Mouse (Mus musculus) retina, postnatal 7 days (tissue): ENCODE results near the gene Rab7.
"Not testable (repeated sequence)": the region's sequence is repeated elsewhere in the genome, so short reads cannot be mapped to it uniquely, and the experiment has no call there.

Experiments used
- DNase-seq: peaks from one replicate; pipeline ENCODE4 v3.0.0-alpha.2; 2012; ENCODE audit warnings: low read depth, low spot score

Gene Rab7

GRCm38 (mm10) chr6:88004773-88005172 lies 40.3 kb downstream of the Rab7 start:
- DNase-seq: not testable (repeated sequence)

- no peak for DNase-seq
Observed at GRCm38 (mm10) chr6:88003439-88003838, 41.6 kb downstream of the Rab7 start.

- no peak for DNase-seq
Observed at GRCm38 (mm10) chr6:87998358-87998757, 46.7 kb downstream of the Rab7 start.

GRCm38 (mm10) chr6:87997706-87998265 lies 47.3 kb downstream of the Rab7 start:
- no peak for DNase-seq

GRCm38 (mm10) chr6:87996606-87997005 lies 48.5 kb downstream of the Rab7 start:
- no peak for DNase-seq

- no peak for DNase-seq
Observed at GRCm38 (mm10) chr6:87995519-87995918, 49.6 kb downstream of the Rab7 start.

- no peak for DNase-seq
Observed at GRCm38 (mm10) chr6:87993790-87994571, 51.1 kb downstream of the Rab7 start.

- DNase-seq: no peak
Observed at GRCm38 (mm10) chr6:87992733-87993132, 52.3 kb downstream of the Rab7 start.

GRCm38 (mm10) chr6:87991886-87992285 lies 53.2 kb downstream of the Rab7 start:
- DNase-seq: no peak

GRCm38 (mm10) chr6:87991216-87991615 lies 53.9 kb downstream of the Rab7 start:
- DNase-seq: no peak

GRCm38 (mm10) chr6:87982506-87982905 lies 62.6 kb downstream of the Rab7 start:
- no peak for DNase-seq

- DNase-seq: peak; percentile 74
Observed at GRCm38 (mm10) chr6:87981547-87982256, 63.4 kb downstream of the Rab7 start, which contains the start of gene H1fx. Gene H1fx (minus strand): TSS chr6:87981637.

- DNase-seq: no peak
Observed at GRCm38 (mm10) chr6:87981030-87981485, 64.0 kb downstream of the Rab7 start.

- peak; percentile 77 for DNase-seq
Observed at GRCm38 (mm10) chr6:87980374-87981029, 64.6 kb downstream of the Rab7 start.

GRCm38 (mm10) chr6:87979728-87980127 lies 65.3 kb downstream of the Rab7 start:
- no peak for DNase-seq

GRCm38 (mm10) chr6:87970041-87970440 lies 75.0 kb downstream of the Rab7 start:
- DNase-seq: no peak

- DNase-seq: not testable (repeated sequence)
Observed at GRCm38 (mm10) chr6:87962457-87962856, 82.6 kb downstream of the Rab7 start.
